Mouse (Mus musculus): ENCODE results near the gene Sh3rf1.

- no peak for TF ChIP-seq CTCF (IDR thresholded peaks at IDR 0.05; ENCODE audit: extremely low read depth, insufficient read length, insufficient replicate concordance, low read depth, low read length)
- no peak for TF ChIP-seq POLR2A (IDR thresholded peaks at IDR 0.05; ENCODE audit: low read depth, low read length)
Measured at GRCm38 (mm10) chr8:61288006-61288566, 64.4 kb downstream of the Sh3rf1 start.
